Mouse (Mus musculus): ENCODE results near the gene Lrrc43. TPM values are rescaled to one million over a fixed set of nuclear protein-coding genes. Genes with fewer than 3 reads are reported as not detected.

Lrrc43 gene
- polyA plus RNA-seq, 1 experiment from 2014 or later = not detected

DNA sequence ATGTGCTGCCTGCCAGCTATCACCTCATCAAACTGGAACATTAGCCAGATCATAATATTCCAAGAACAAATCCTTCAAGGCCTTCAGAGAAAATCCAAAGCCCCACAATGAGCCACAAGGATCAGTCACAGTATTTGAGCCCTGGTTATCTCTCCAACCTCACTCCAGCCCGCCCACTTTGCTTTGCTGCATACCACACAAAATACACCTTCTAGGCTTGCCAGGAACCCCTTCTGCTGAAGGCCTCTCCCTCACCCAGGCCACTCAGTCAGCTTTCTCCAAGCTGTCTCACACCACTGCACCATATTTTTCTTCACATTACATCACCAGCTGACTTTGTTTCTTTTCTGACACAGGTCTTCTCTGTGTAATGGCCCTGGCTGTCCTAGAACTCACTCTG is 33.1 kb downstream of the Lrrc43 start:
- Histone ChIP-seq H3K4me1 (peaks cover 38% of the 10 kb centered on the region), H3K4me3 (no peak overlapping the region), H3K4me2 (peak overlapping the region; percentile 92; the same call in 1 of the 2 replicates), H3K27me3 (replicated peaks) (no peaks in the 10 kb centered on the region), H3K9ac (0 out of 2 replicates have a peak overlapping the region, but pooled peaks have one; percentile 5), H3K36me3 (peaks cover 32% of the 10 kb centered on the region), H3K27ac (no peak overlapping the region), H3K9me3 (replicated peaks) (no peaks in the 10 kb centered on the region)
- 52% methylated on average over 1 of the region's 1 CpGs for WGBS (ENCODE audit: insufficient replicate concordance)
- no peak for ATAC-seq

DNA sequence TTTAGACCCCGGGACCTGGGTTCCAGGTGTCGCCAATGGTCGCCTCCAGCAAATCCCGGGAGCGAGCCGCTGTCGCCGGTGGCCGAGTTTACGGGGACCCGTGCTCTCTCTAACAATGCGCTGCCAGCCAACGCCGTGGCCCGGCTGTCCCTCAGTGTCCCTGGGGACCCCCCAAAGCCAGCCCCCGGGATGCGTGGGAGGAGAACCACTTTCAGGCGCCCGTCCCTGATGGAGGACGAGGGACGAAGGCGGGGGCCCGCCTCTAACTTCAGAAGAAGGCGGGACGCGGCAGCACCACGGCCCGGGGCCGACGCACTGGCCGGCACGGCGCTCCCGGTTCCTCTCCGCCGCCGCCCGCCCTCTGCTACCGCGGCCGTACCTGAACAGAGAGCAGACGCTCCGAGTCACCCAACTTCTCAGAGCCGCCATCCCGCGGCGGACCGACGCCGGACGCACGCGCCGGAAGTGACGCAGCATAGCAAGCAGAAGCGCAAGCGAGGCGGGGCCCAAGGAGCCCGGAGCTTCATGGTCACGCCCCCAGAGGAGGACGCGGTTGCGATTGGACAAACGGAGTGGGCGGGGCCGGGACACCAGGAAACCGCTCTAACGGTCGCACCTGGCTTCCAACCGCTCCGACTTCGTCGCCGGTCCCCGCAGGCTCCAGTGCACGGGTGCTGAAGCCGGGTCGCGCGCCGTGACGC is 34.7 kb downstream of the Lrrc43 start, which contains the start of gene Diablo:
Gene Diablo, minus strand, starts transcription at position 485 of the 701 bp plus-strand sequence.
- H3K4me2 ChIP-seq = peak within 1 kb of the TSS; percentile 92
- H3K9me3 ChIP-seq (replicated peaks) = no peaks in the 10 kb centered on the region
- peaks cover 38% of the 10 kb centered on the region for H3K4me1 ChIP-seq
- under 1% methylated on average over 81 of the region's 82 CpGs for WGBS (ENCODE audit: insufficient replicate concordance)
- peak; percentile 96 for ATAC-seq
- no peaks in the 10 kb centered on the region for H3K27me3 ChIP-seq (replicated peaks)
- peak within 1 kb of the TSS; percentile 87 for H3K9ac ChIP-seq
- H3K27ac ChIP-seq = peak within 1 kb of the TSS; percentile 79
- peaks cover 24% of the 10 kb centered on the region for H3K36me3 ChIP-seq
- peak within 1 kb of the TSS; percentile 87 for H3K4me3 ChIP-seq

DNA sequence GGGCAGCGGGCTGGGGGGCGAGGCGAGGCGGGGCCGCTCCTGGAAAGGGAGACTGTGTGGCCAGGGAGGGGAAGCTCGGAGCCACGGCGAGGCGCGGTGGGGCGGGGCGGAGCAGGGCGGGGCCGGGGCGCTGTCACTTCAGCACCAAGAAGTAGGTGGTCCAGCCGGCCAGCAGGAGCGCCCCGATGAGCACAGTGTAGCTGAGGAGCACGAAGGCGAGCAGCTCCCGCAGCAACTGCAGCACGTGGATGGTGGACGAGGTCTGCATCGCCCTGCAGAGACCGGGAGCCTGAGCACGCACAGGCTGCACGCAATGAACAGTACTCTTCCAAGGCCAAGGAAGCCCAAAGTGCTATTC is 35.3 kb downstream of the Lrrc43 start:
- WGBS (ENCODE audit: insufficient replicate concordance) = 2% methylated on average over 26 of the region's 27 CpGs
- Histone ChIP-seq H3K4me3 (peak overlapping the region; percentile 87), H3K27ac (peak overlapping the region; percentile 72), H3K9me3 (replicated peaks) (no peaks in the 10 kb centered on the region), H3K4me2 (peak overlapping the region; percentile 92), H3K36me3 (peaks cover 25% of the 10 kb centered on the region), H3K4me1 (peaks cover 38% of the 10 kb centered on the region), H3K27me3 (replicated peaks) (no peaks in the 10 kb centered on the region), H3K9ac (peak overlapping the region; percentile 87)
- peak; percentile 94 for ATAC-seq

DNA sequence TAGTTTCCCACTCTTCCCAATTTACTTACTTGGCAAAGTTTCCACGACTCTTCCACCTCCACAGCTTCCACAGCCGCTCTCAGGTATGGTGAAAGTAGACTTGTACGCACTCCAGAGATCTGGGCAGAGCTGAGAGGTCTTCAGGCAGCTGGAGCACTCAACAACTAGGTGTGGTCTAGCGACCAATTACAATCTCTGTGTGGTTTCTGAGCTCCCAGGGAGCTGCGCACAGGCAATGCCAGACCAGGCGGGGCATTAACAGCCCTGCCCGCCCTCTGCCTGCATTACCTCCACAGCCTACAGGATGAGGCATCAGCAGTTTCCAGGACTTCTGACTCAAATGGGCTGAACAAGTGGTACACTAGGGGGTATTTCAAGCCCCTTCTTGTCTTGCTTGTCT is 36.2 kb downstream of the Lrrc43 start, which contains the start of gene Gm49027:
Gene Gm49027, minus strand, starts transcription at position 208 of the 400 bp plus-strand sequence.
- Histone ChIP-seq H3K9ac (peak within 1 kb of the TSS; percentile 87), H3K27ac (peak within 1 kb of the TSS; percentile 72)
- WGBS (ENCODE audit: insufficient replicate concordance) = 66% methylated on average over 7 of the region's 7 CpGs

DNA sequence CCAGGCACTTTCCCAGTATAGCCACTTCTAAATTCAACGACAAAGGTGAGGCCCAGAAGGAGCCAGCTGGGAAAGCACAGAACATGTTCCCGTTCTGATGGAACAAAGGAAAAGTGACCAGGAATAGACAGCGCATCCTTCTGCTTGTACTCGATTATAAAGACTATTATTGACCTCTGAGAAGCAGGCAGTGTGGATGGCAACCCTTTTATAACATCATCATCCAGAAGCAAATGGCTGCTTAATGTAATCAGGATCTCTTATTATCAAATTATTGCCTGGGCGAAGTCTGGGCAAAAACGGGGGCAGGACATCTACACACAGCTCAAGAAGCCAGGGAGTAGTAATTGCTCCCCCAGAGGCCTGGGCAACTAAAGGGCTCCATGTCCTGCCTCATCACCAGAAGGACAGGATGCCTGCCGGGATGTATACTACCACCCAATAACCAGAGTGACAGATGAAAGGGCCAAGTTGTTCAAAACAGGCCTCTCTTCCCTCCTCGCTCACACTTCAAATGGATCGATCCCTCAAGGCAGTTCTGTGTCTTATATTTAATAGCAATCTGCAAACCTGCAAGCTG is 36.9 kb downstream of the Lrrc43 start:
- Histone ChIP-seq H3K9me3 (replicated peaks) (no peaks in the 10 kb centered on the region), H3K4me3 (no peak overlapping the region), H3K27me3 (replicated peaks) (no peaks in the 10 kb centered on the region), H3K4me2 (no peak overlapping the region), H3K9ac (no peak overlapping the region), H3K4me1 (peaks cover 38% of the 10 kb centered on the region), H3K36me3 (peaks cover 31% of the 10 kb centered on the region), H3K27ac (no peak overlapping the region)
- ATAC-seq = no peak
- 76% methylated on average over 9 of the region's 9 CpGs for WGBS (ENCODE audit: insufficient replicate concordance)

More for the DNA sequence above, 36.2 kb downstream of the Lrrc43 start, which contains the start of gene Gm49027:
- ATAC-seq = no peak
- Histone ChIP-seq H3K4me3 (peak within 1 kb of the TSS; percentile 87), H3K9me3 (replicated peaks) (no peaks in the 10 kb centered on the region), H3K27me3 (replicated peaks) (no peaks in the 10 kb centered on the region), H3K36me3 (peaks cover 28% of the 10 kb centered on the region), H3K4me2 (peak within 1 kb of the TSS; percentile 92), H3K4me1 (peaks cover 38% of the 10 kb centered on the region)

DNA sequence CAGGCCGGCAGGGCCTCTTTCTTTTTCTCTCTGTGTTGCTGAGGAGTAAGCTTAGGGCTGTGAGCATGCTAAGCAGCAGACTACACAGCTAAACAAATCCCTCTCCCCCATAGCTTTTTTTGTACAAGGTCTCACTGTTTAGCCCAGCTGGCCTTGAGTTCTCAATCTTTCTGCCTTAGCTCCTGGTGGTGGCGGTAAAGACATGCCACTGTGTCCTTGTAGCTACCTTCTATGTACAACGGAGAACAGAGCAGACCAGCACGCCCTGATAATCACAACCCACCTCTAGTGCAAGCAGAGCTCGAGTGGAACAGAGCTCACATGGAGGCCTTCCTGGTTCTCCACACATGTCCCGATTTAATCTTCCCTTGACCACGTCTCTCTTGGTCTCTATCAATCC is 39.5 kb downstream of the Lrrc43 start:
- H3K27ac ChIP-seq = no peak overlapping the region
- H3K4me3 ChIP-seq = no peak overlapping the region
- ATAC-seq = no peak
- no peak overlapping the region for H3K4me2 ChIP-seq
- 72% methylated on average over 7 of the region's 7 CpGs for WGBS (ENCODE audit: insufficient replicate concordance)
- no peaks in the 10 kb centered on the region for H3K27me3 ChIP-seq (replicated peaks)
- peaks cover 57% of the 10 kb centered on the region for H3K36me3 ChIP-seq
- peaks cover 15% of the 10 kb centered on the region for H3K4me1 ChIP-seq
- H3K9me3 ChIP-seq (replicated peaks) = no peaks in the 10 kb centered on the region
- H3K9ac ChIP-seq = no peak overlapping the region

DNA sequence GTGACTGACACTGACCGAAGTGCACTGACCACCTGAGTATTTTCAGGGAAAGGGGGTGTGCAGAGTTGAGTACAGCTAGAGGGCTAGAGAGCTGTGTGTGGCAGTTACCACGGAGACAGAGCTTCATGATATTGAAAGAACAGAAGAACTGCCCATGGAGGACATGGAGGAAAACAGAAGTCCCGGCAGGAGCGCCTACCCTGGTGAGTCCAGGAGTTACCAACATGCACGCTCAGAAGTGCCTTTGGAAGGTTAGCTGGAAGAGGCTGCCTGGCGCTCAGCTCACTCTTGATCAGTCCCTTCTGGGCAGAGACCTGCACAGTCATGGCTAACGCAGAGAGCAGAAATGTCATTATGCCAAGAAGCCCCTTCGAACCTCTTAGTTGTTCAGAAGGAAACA is 41.0 kb downstream of the Lrrc43 start:
- Histone ChIP-seq H3K27me3 (replicated peaks) (no peaks in the 10 kb centered on the region), H3K9me3 (replicated peaks) (no peaks in the 10 kb centered on the region), H3K4me3 (no peak overlapping the region), H3K27ac (no peak overlapping the region), H3K4me2 (no peak overlapping the region), H3K4me1 (peaks cover 7% of the 10 kb centered on the region), H3K9ac (no peak overlapping the region), H3K36me3 (peaks cover 70% of the 10 kb centered on the region)
- WGBS (ENCODE audit: insufficient replicate concordance) = 79% methylated on average over 8 of the region's 8 CpGs
- no peak for ATAC-seq

DNA sequence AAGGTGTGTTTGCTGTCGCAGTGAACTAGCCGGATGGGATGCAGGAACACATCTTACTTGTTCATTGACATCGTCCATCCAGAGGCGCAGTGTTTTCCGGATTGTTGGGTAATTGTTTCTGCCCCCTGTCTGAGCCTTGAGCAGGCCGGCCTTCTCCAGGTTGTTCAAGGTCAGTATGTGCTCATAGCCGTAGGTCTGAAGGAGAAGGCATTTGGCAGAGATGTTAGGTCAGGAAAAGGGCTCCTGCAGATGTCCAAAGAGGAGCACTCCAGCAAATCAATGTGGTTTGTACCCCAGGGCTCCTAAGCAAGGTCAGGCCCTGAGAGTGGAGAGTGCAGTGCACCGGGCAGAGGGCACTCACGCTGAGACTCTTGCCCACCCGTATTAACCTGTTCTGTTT is 44.7 kb downstream of the Lrrc43 start:
- no peak overlapping the region for H3K27ac ChIP-seq
- H3K9ac ChIP-seq = no peak overlapping the region
- H3K4me2 ChIP-seq = no peak overlapping the region
- H3K9me3 ChIP-seq (replicated peaks) = no peaks in the 10 kb centered on the region
- 85% methylated on average over 10 of the region's 10 CpGs for WGBS (ENCODE audit: insufficient replicate concordance)
- no peak for ATAC-seq
- no peaks in the 10 kb centered on the region for H3K27me3 ChIP-seq (replicated peaks)
- H3K4me3 ChIP-seq = no peak overlapping the region
- H3K4me1 ChIP-seq = no peaks in the 10 kb centered on the region
- H3K36me3 ChIP-seq = peaks cover 85% of the 10 kb centered on the region

DNA sequence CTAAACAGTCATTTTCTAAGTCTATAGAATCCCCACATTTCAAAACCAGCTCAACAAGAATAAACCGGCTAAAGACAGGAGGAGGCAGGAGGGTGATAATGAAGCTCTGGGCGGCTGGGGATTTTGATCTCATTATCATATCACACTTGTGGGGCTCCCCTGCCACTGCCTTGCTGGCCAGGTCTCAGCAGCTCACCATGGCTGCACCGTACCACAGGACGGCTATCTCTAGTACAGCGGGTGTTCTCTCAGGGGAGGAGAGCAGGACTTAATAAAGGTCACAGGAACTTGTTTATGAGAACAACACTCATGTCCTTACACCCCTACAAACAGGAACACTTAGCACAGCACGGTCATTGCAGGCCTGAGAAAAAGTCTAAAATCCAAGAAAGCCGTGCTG is 66.6 kb downstream of the Lrrc43 start:
- Histone ChIP-seq H3K4me3 (no peak overlapping the region), H3K9me3 (replicated peaks) (no peaks in the 10 kb centered on the region), H3K4me2 (peak overlapping the region; percentile 34), H3K27ac (peak overlapping the region; percentile 64; the same call in 1 of the 2 replicates), H3K36me3 (peaks cover 60% of the 10 kb centered on the region), H3K4me1 (peaks cover 17% of the 10 kb centered on the region), H3K27me3 (replicated peaks) (no peaks in the 10 kb centered on the region), H3K9ac (0 out of 2 replicates have a peak overlapping the region, but pooled peaks have one; percentile 3)
- peak; percentile 96 for ATAC-seq
- WGBS (ENCODE audit: insufficient replicate concordance) = 59% methylated on average over 7 of the region's 7 CpGs

DNA sequence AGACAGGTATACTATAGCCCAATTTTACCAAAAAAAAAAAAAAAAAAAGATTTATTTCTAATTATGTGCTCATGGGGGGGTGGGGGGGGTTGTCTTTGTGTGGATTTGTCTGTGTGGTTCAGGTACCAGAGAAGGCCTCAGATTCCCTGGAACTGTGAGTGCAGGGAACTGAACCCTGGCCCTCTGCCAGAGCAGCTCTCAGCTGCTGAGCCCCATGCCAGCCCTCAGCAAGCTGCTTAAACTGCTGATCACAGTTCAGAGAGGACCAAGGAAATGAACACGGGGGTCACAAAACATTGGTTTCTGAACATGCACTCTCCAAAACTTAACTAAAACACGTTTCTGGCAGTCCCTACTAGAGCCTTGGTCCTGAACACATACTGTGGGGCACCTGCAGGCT is 67.3 kb downstream of the Lrrc43 start:
- Histone ChIP-seq H3K4me1 (peaks cover 17% of the 10 kb centered on the region), H3K4me2 (no peak overlapping the region), H3K27ac (peak overlapping the region; percentile 48; the same call in 1 of the 2 replicates), H3K4me3 (no peak overlapping the region), H3K27me3 (replicated peaks) (no peaks in the 10 kb centered on the region), H3K9ac (no peak overlapping the region), H3K36me3 (peaks cover 67% of the 10 kb centered on the region), H3K9me3 (replicated peaks) (no peaks in the 10 kb centered on the region)
- ATAC-seq = no peak
- 61% methylated on average over 2 of the region's 2 CpGs for WGBS (ENCODE audit: insufficient replicate concordance)
